Mouse (Mus musculus) monocyte, adult 2 months (primary cell): ENCODE results near the gene Fkbp7.

Experiments used
- DNase-seq, 2 experiments: peaks; one replicate each; pipeline ENCODE4 v3.0.0; 2022; ENCODE audit warnings: low spot score in 2 of 2, low read depth in 1 of 2

Fkbp7 gene

GRCm38 (mm10) chr2:76672966-76673392 is at the start of gene Fkbp7:
Gene Fkbp7, minus strand, starts transcription at chr2:76673116.
- peak; percentile 56 to 79 for DNase-seq

GRCm38 (mm10) chr2:76719650-76720049 is 46.7 kb upstream of the Fkbp7 start:
- DNase-seq: no peak

- DNase-seq: no peak
Measured at GRCm38 (mm10) chr2:76714984-76715383, 42.1 kb upstream of the Fkbp7 start.

- no peak for DNase-seq
Measured at GRCm38 (mm10) chr2:76708512-76708911, 35.6 kb upstream of the Fkbp7 start.

GRCm38 (mm10) chr2:76705655-76706054 is 32.7 kb upstream of the Fkbp7 start:
- no peak for DNase-seq

- DNase-seq: no peak
Measured at GRCm38 (mm10) chr2:76702751-76703150, 29.8 kb upstream of the Fkbp7 start.

GRCm38 (mm10) chr2:76702188-76702587 is 29.3 kb upstream of the Fkbp7 start:
- no peak for DNase-seq

GRCm38 (mm10) chr2:76695290-76695689 is 22.4 kb upstream of the Fkbp7 start:
- DNase-seq: no peak

GRCm38 (mm10) chr2:76693765-76694164 is 20.8 kb upstream of the Fkbp7 start:
- no peak for DNase-seq

- DNase-seq: no peak
Measured at GRCm38 (mm10) chr2:76690436-76691204, 17.7 kb upstream of the Fkbp7 start.

- DNase-seq: no peak
Measured at GRCm38 (mm10) chr2:76688162-76688561, 15.2 kb upstream of the Fkbp7 start.

- no peak for DNase-seq
Measured at GRCm38 (mm10) chr2:76687608-76688007, 14.7 kb upstream of the Fkbp7 start.

- no peak for DNase-seq
Measured at GRCm38 (mm10) chr2:76686986-76687385, 14.1 kb upstream of the Fkbp7 start.

- DNase-seq: no peak
Measured at GRCm38 (mm10) chr2:76682301-76682700, 9.4 kb upstream of the Fkbp7 start.

- DNase-seq: no peak
Measured at GRCm38 (mm10) chr2:76676401-76677226, 3.7 kb upstream of the Fkbp7 start.

GRCm38 (mm10) chr2:76675949-76676348 is 3.0 kb upstream of the Fkbp7 start:
- no peak for DNase-seq

GRCm38 (mm10) chr2:76675451-76675850 is 2.5 kb upstream of the Fkbp7 start:
- no peak for DNase-seq

- peak; percentile 23 to 64 for DNase-seq
Measured at GRCm38 (mm10) chr2:76674725-76675427, 2.0 kb upstream of the Fkbp7 start, which contains the start of gene Plekha3. Gene Plekha3, plus strand, starts transcription at chr2:76675281.

- DNase-seq: peak in 1 of 2 experiments; percentile 14
Measured at GRCm38 (mm10) chr2:76673472-76674081, 661 bp upstream of the Fkbp7 start.

GRCm38 (mm10) chr2:76672134-76672745 is 676 bp downstream of the Fkbp7 start:
- DNase-seq: no peak

- DNase-seq: no peak
Measured at GRCm38 (mm10) chr2:76671641-76672040, 1.3 kb downstream of the Fkbp7 start.
